Mouse (Mus musculus) kidney, postnatal 0 days (tissue): ENCODE measurements around the gene Brinp2. TPM values are rescaled to one million over a fixed set of nuclear protein-coding genes. Genes with fewer than 3 reads are reported as not detected.

Source experiments
- ATAC-seq: fragments of 200-750 bp; cut with Nextera tagmentation; replicated peaks from 2 replicates; pipeline ENCODE4 v1.8.0; 2017; ENCODE audit warnings: low read depth, moderate number of reproducible peaks, moderate TSS enrichment, moderate library complexity; ENCODE audit not compliant: low FRiP score
- DNase-seq: peaks from one replicate; pipeline ENCODE4 v3.0.0-alpha.2; 2016; ENCODE audit warnings: low spot score
- H3K27ac ChIP-seq: fragments of 300-500 bp; sonication (generic); 2 replicates; pipeline ENCODE4 v1.5.1; 2014; ENCODE audit warnings: mild to moderate bottlenecking
- H3K27me3 ChIP-seq: fragments of 300-500 bp; sonication (generic); 2 replicates; pipeline ENCODE4 v1.6.1; 2014; ENCODE audit warnings: low read length, mixed read lengths; ENCODE audit not compliant: insufficient read depth
- H3K36me3 ChIP-seq: fragments of 300-500 bp; sonication (generic); 2 replicates; pipeline ENCODE4 v1.6.1; 2014; ENCODE audit warnings: low read length, mixed read lengths; ENCODE audit not compliant: insufficient read depth
- H3K4me1 ChIP-seq: fragments of 300-500 bp; sonication (generic); replicated peaks from 2 replicates; pipeline ENCODE4 v1.6.1; 2014; ENCODE audit warnings: antibody characterized with exemption, low read length, mixed read lengths; ENCODE audit not compliant: insufficient read depth
- H3K4me2 ChIP-seq: fragments of 300-500 bp; sonication (generic); 2 replicates; pipeline ENCODE4 v1.6.1; 2014; ENCODE audit warnings: mild to moderate bottlenecking, low read length, moderate library complexity, mixed read lengths
- H3K4me3 ChIP-seq: fragments of 300-500 bp; sonication (generic); replicated peaks from 2 replicates; pipeline ENCODE4 v1.5.1; 2014; ENCODE audit warnings: low read depth, low read length
- H3K9ac ChIP-seq: fragments of 300-500 bp; sonication (generic); 2 replicates; pipeline ENCODE4 v1.6.1; 2014; ENCODE audit warnings: low read depth, low read length
- H3K9me3 ChIP-seq: fragments of 300-500 bp; sonication (generic); replicated peaks from 2 replicates; pipeline ENCODE4 v1.6.1; 2016; ENCODE audit warnings: low read length, inconsistent platforms, mixed read lengths
- CTCF ChIP-seq: IDR thresholded peaks from 2 replicates; pipeline ENCODE4 v1.5.1; 2016; ENCODE audit warnings: antibody characterized with exemption, low read depth, mild to moderate bottlenecking, moderate library complexity
- WGBS: fragments of 180-500 bp; shearing (Covaris S2); extraction: QIAGEN DNeasy Blood & Tissue Kit; methylation state at CpG from one replicate; pipeline ENCODE4 v1.1.7; 2014; 5-methylcytosine and 5-hydroxymethylcytosine counted together
- polyA plus RNA-seq: library from polyadenylated mRNA; unstranded; fragments of >200 nt; fragmentation: Nextera tagmentation; extraction: Ambion mirVana; gene quantifications from 2 replicates; pipeline ENCODE4 v1.2.1, GENCODE M21; 2015

Gene Brinp2
- polyA plus RNA-seq, result 0.09 and 0.10 TPM in 2 replicates

GRCm38 (mm10) chr1:158356051-158356461 lies at the start of gene Brinp2:
TSS of gene Brinp2 (minus strand) at chr1:158356326.
- Histone ChIP-seq H3K36me3 (no peaks in the 10 kb centered on the region), H3K27me3 (no peaks in the 10 kb centered on the region; the same call in 1 of the 2 replicates), H3K27ac (no peak within 1 kb of the TSS), H3K4me2 (peak within 1 kb of the TSS; percentile 79), H3K4me3 (peak within 1 kb of the TSS; percentile 42), H3K9ac (no peak within 1 kb of the TSS), H3K4me1 (no peaks in the 10 kb centered on the region), H3K9me3 (no peaks in the 10 kb centered on the region)
- peak; percentile 95 for ATAC-seq
- peak; percentile 68 for DNase-seq
- under 1% methylated on average over 30 of the region's 30 CpGs for WGBS
- no peak for TF ChIP-seq CTCF

DNA sequence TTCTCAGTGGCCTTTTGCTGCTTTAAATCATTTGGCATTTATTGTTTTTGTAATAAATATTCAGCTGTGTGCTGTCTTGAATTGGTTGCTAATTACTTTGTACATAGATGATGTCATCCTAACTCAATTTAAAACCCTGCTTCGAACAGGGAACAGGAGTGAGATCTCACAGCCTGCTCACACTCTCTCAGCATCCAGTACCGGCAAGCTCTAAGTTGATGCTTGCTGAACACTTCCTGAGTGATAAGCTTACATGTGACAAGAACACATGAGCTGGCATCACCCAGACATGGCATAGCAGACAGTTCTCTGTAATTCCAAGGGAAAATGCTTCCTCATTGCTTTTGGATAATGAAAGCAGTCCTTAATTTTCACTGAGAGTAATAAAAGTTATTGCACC lies 44.8 kb upstream of the Brinp2 start:
- 29% methylated on average over 2 of the region's 2 CpGs for WGBS
- Histone ChIP-seq H3K9ac (no peak overlapping the region), H3K27me3 (no peaks in the 10 kb centered on the region), H3K27ac (no peak overlapping the region), H3K4me3 (no peak overlapping the region), H3K9me3 (no peaks in the 10 kb centered on the region), H3K4me2 (no peak overlapping the region), H3K36me3 (no peaks in the 10 kb centered on the region), H3K4me1 (no peaks in the 10 kb centered on the region)
- ATAC-seq, result no peak
- peak; percentile 10 for DNase-seq
- TF ChIP-seq CTCF, result no peak

DNA sequence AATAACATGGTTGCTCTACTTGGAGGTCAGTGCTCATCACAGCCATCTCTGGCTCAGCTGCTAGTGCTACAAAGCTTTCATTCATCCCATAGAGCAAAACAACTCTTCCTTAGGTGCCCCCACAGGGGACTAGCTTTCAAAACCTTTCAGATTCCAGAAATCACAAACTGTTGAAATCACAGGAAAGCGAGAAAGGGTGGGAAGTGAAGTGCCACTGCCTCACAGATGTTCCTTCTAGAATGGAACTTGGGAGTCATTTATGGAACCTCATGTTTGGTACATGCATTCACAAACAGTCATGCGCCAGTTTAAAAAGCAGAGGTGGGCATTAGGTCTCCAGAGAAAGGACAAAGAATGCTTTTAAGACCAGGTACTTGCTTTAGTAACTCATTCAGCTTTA lies 40.9 kb upstream of the Brinp2 start:
- Histone ChIP-seq H3K4me3 (no peak overlapping the region), H3K9ac (no peak overlapping the region), H3K9me3 (no peaks in the 10 kb centered on the region), H3K4me2 (no peak overlapping the region), H3K36me3 (no peaks in the 10 kb centered on the region), H3K4me1 (no peaks in the 10 kb centered on the region), H3K27ac (no peak overlapping the region), H3K27me3 (no peaks in the 10 kb centered on the region)
- no peak for ATAC-seq
- TF ChIP-seq CTCF, result no peak
- no peak for DNase-seq
- 90% methylated on average over 2 of the region's 2 CpGs for WGBS

DNA sequence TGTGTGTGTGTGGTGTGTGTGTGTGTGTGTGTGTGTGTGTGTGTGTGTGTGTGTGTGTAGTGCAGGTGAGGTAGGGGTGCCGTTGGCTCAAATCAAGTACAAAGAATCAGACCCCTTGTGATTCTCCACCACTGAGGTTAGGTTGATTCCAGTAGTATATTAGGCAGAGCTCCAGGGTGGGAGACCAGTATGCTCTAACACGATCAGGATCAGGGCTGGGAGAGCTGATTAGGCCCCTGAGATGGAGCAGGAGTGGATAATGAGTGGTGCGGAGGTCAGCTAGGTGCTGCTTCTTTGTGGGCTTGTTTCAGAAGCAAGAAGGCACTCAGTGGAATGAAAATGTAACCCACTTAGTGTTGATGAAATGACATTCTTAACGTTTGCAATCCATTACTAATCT lies 34.6 kb upstream of the Brinp2 start:
- no peak for ATAC-seq
- H3K27ac ChIP-seq, result no peak overlapping the region
- no peaks in the 10 kb centered on the region for H3K9me3 ChIP-seq
- H3K4me2 ChIP-seq, result no peak overlapping the region
- 77% methylated on average over 4 of the region's 4 CpGs for WGBS
- no peaks in the 10 kb centered on the region for H3K27me3 ChIP-seq
- H3K4me3 ChIP-seq, result no peak overlapping the region
- no peak for DNase-seq
- no peaks in the 10 kb centered on the region for H3K4me1 ChIP-seq
- no peak for TF ChIP-seq CTCF
- H3K9ac ChIP-seq, result no peak overlapping the region
- no peaks in the 10 kb centered on the region for H3K36me3 ChIP-seq

DNA sequence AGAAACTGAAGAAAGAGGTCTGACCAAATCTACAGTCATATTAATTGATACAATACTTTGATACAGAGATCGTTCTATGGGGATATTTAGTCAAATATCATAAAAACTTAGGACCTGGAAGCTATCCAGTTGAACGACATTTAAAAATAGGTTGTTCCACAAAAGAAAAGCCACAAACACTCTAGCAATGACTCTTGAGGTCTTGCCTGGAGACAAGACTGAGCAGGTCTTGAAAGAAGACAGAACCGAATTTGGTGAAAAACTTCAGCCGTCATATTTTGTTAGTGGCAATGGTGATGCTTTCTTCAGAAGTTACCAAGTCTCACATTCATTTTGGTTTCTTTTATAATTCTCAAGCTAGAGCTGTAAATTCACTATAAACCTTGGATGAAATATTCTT lies 32.9 kb upstream of the Brinp2 start:
- Histone ChIP-seq H3K4me1 (no peaks in the 10 kb centered on the region), H3K27ac (no peak overlapping the region), H3K9me3 (no peaks in the 10 kb centered on the region), H3K4me2 (no peak overlapping the region), H3K36me3 (no peaks in the 10 kb centered on the region), H3K4me3 (no peak overlapping the region), H3K27me3 (no peaks in the 10 kb centered on the region), H3K9ac (no peak overlapping the region)
- DNase-seq (no peak), ATAC-seq (no peak)
- TF ChIP-seq CTCF, result no peak
- 91% methylated on average over 4 of the region's 4 CpGs for WGBS

DNA sequence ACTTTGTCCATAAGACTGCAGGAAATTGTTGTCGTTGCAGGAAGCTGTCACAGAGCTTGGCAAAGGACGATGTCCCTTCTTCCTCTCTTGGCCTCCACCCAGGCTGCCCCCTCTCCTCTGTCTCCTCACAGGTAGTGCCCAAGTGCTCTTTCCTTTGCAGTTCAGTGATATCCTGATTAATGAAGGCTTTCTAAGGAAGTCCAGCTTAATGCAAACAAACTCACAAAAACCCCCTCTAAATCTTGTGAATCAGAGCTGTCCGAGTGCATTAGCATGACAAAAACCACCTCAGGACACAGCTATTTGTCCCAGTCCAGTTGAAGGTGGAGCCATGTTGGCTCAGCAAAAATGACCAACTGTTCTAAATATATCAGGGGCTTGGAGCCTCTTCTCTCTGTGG lies 30.7 kb upstream of the Brinp2 start:
- H3K4me2 ChIP-seq, result no peak overlapping the region
- WGBS, result 15% methylated on average over 3 of the region's 3 CpGs
- H3K36me3 ChIP-seq, result no peaks in the 10 kb centered on the region
- H3K27ac ChIP-seq, result no peak overlapping the region
- ATAC-seq (no peak), DNase-seq (no peak)
- TF ChIP-seq CTCF, result no peak
- H3K27me3 ChIP-seq, result no peaks in the 10 kb centered on the region
- H3K4me3 ChIP-seq, result no peak overlapping the region
- H3K9me3 ChIP-seq, result no peaks in the 10 kb centered on the region
- no peak overlapping the region for H3K9ac ChIP-seq
- H3K4me1 ChIP-seq, result no peaks in the 10 kb centered on the region

DNA sequence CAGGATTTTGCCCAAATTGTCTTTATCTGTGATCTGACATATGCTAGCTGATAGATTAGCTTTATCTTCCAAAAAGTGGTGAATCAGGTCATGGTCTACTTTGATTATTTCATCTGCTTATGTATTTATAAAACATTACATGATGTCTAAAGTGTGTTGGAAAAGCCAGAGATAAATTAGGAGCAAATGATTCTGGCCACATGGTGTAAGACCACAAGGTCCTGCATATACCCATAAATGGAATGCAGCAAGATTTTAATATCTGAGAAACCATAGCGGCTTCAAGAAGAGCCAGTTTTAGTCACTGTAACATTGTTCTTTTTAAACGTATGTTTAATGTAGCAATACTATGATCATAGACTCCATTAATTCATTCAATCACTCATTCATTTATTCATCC lies 29.2 kb upstream of the Brinp2 start:
- no peak overlapping the region for H3K4me3 ChIP-seq
- DNase-seq (no peak), ATAC-seq (no peak)
- no peaks in the 10 kb centered on the region for H3K4me1 ChIP-seq
- no peak overlapping the region for H3K9ac ChIP-seq
- no peaks in the 10 kb centered on the region for H3K36me3 ChIP-seq
- no peaks in the 10 kb centered on the region for H3K9me3 ChIP-seq
- H3K27me3 ChIP-seq, result no peaks in the 10 kb centered on the region
- 91% methylated on average over 2 of the region's 2 CpGs for WGBS
- H3K27ac ChIP-seq, result no peak overlapping the region
- TF ChIP-seq CTCF, result no peak
- no peak overlapping the region for H3K4me2 ChIP-seq
